Mouse (Mus musculus) MEL (cell line): ENCODE data around the gene Gm340. TPM values are rescaled to one million over a fixed set of nuclear protein-coding genes. Genes with fewer than 3 reads are reported as not detected.

Experiments used
- DNase-seq: peaks from one replicate; pipeline ENCODE4 v3.0.0; 2011; ENCODE audit warnings: low read depth, low spot score
- H3K27ac ChIP-seq: 2 replicates; pipeline ENCODE4 v1.5.1; 2012; ENCODE audit warnings: low read depth, mild to moderate bottlenecking, control low read depth, low read length, moderate library complexity; ENCODE audit not compliant: control insufficient read depth
- H3K27me3 ChIP-seq, 2 experiments: fragments of 150-350 bp in 1 of 2; sonication (generic) in 1 of 2; 2 replicates each; pipeline ENCODE4 v1.6.1; 2012; ENCODE audit warnings: low read length in 2 of 2, mild to moderate bottlenecking in 2 of 2, improper control_type of control experiment in 1 of 2, moderate library complexity in 1 of 2; ENCODE audit not compliant: insufficient read depth in 2 of 2, control insufficient read depth in 1 of 2
- H3K36me3 ChIP-seq, 2 experiments: 2 replicates each; pipeline ENCODE4 v1.6.1; 2012 to 2014; ENCODE audit warnings: low read length in 2 of 2, improper control_type of control experiment in 1 of 2, inconsistent platforms in 1 of 2, mild to moderate bottlenecking in 1 of 2; ENCODE audit not compliant: insufficient read depth in 2 of 2, control insufficient read depth in 1 of 2
- H3K4me1 ChIP-seq, 2 experiments: fragments of 150-350 bp in 1 of 2; sonication (generic) in 1 of 2; 2 replicates each; pipeline ENCODE4 v1.6.1; 2012; ENCODE audit warnings: low read length in 2 of 2, improper control_type of control experiment in 1 of 2, mild to moderate bottlenecking in 1 of 2; ENCODE audit not compliant: insufficient read depth in 2 of 2, control insufficient read depth in 1 of 2
- H3K4me3 ChIP-seq, 2 experiments: fragments of 150-350 bp in 1 of 2; sonication (generic) in 1 of 2; 2 replicates each; pipeline ENCODE4 v1.5.1; 2012; ENCODE audit warnings: low read depth in 2 of 2, low read length in 2 of 2, mild to moderate bottlenecking in 2 of 2, moderate library complexity in 2 of 2, control low read depth in 1 of 2, improper control_type of control experiment in 1 of 2; ENCODE audit not compliant: control insufficient read depth in 1 of 2, insufficient read depth in 1 of 2
- H3K79me2 ChIP-seq: 2 replicates; pipeline ENCODE4 v1.6.1; 2012; ENCODE audit warnings: mild to moderate bottlenecking, low read length, moderate library complexity; ENCODE audit not compliant: control insufficient read depth, poor library complexity, insufficient read depth
- H3K9ac ChIP-seq: 2 replicates; pipeline ENCODE4 v1.6.1; 2012; ENCODE audit warnings: low read depth, mild to moderate bottlenecking, control low read depth, low read length, moderate library complexity; ENCODE audit not compliant: control insufficient read depth, poor library complexity, severe bottlenecking
- H3K9me3 ChIP-seq: fragments of 150-350 bp; sonication (generic); replicated peaks from 2 replicates; pipeline ENCODE4 v1.6.1; 2012; ENCODE audit warnings: mild to moderate bottlenecking, low read length, improper control_type of control experiment, moderate library complexity; ENCODE audit not compliant: insufficient read depth
- CHD1 ChIP-seq: IDR thresholded peaks from 2 replicates; pipeline ENCODE4 v1.6.1; 2012; ENCODE audit warnings: low read depth, mild to moderate bottlenecking, inconsistent platforms, low read length, improper control_type of control experiment
- CTCF ChIP-seq, 3 experiments: IDR thresholded peaks in 2 of 3; conservative IDR thresholded peaks in 1 of 3; 2 replicates each; pipeline ENCODE4 v1.5.1; 2011 to 2012; ENCODE audit warnings: low read length in 3 of 3, low read depth in 2 of 3, mild to moderate bottlenecking in 2 of 3, improper control_type of control experiment in 1 of 3, inconsistent platforms in 1 of 3, mixed read lengths in 1 of 3, moderate library complexity in 1 of 3; ENCODE audit not compliant: control insufficient read depth in 1 of 3, insufficient read depth in 1 of 3, poor library complexity in 1 of 3, severe bottlenecking in 1 of 3
- ELF1 ChIP-seq: IDR thresholded peaks from 2 replicates; pipeline ENCODE4 v1.6.1; 2014; ENCODE audit warnings: low read depth, mild to moderate bottlenecking, inconsistent platforms, low read length, improper control_type of control experiment, moderate library complexity
- EP300 ChIP-seq, 2 experiments: IDR thresholded peaks; 2 replicates each; pipeline ENCODE4 v1.6.1; 2011; ENCODE audit warnings: improper control_type of control experiment in 2 of 2, low read length in 2 of 2, low read depth in 1 of 2, mild to moderate bottlenecking in 1 of 2
- ETS1 ChIP-seq: IDR thresholded peaks from 2 replicates; pipeline ENCODE4 v1.6.1; 2012; ENCODE audit warnings: low read depth, mild to moderate bottlenecking, inconsistent platforms, low read length, improper control_type of control experiment, moderate library complexity
- GABPA ChIP-seq: IDR thresholded peaks from 2 replicates; pipeline ENCODE4 v1.6.1; 2012; ENCODE audit warnings: low read depth, mild to moderate bottlenecking, inconsistent platforms, low read length, improper control_type of control experiment, moderate library complexity
- GATA1 ChIP-seq: IDR thresholded peaks from 2 replicates; pipeline ENCODE4 v1.6.1; 2011; ENCODE audit warnings: low read depth, low read length, improper control_type of control experiment
- HCFC1 ChIP-seq: IDR thresholded peaks from 2 replicates; pipeline ENCODE4 v1.6.1; 2012; ENCODE audit warnings: low read depth, mild to moderate bottlenecking, inconsistent platforms, low read length, improper control_type of control experiment, moderate library complexity
- KAT2A ChIP-seq: conservative IDR thresholded peaks from 2 replicates; pipeline ENCODE4 v1.6.1; 2012; ENCODE audit warnings: low read depth, low read length, improper control_type of control experiment, inconsistent platforms
- MAFK ChIP-seq: IDR thresholded peaks from 2 replicates; pipeline ENCODE4 v1.6.1; 2011; ENCODE audit warnings: low read depth, mild to moderate bottlenecking, low read length, improper control_type of control experiment, borderline replicate concordance
- MEF2A ChIP-seq: IDR thresholded peaks from 2 replicates; pipeline ENCODE4 v1.6.1; 2014; ENCODE audit warnings: low read depth, mild to moderate bottlenecking, inconsistent platforms, low read length, improper control_type of control experiment; ENCODE audit not compliant: poor library complexity, insufficient replicate concordance, severe bottlenecking; ENCODE audit errors: extremely low read depth
- MXI1 ChIP-seq: IDR thresholded peaks from 2 replicates; pipeline ENCODE4 v1.6.1; 2011; ENCODE audit warnings: mild to moderate bottlenecking, low read depth, low read length, improper control_type of control experiment
- MYB ChIP-seq: IDR thresholded peaks from 2 replicates; pipeline ENCODE4 v1.6.1; 2011; ENCODE audit warnings: mild to moderate bottlenecking, low read depth, low read length, improper control_type of control experiment
- MYC ChIP-seq: IDR thresholded peaks from 2 replicates; pipeline ENCODE4 v1.6.1; 2011; ENCODE audit warnings: low read depth, mild to moderate bottlenecking, low read length, improper control_type of control experiment, moderate library complexity
- NELFE ChIP-seq: IDR thresholded peaks from 2 replicates; pipeline ENCODE4 v1.6.1; 2011; ENCODE audit warnings: low read depth, low read length, improper control_type of control experiment
- POLR2A ChIP-seq, 2 experiments: IDR thresholded peaks; 2 replicates each; pipeline ENCODE4 v1.6.1; 2011 to 2012; ENCODE audit warnings: low read length in 2 of 2, mild to moderate bottlenecking in 2 of 2, control low read depth in 1 of 2, improper control_type of control experiment in 1 of 2, low read depth in 1 of 2, moderate library complexity in 1 of 2; ENCODE audit not compliant: control insufficient read depth in 1 of 2, insufficient read depth in 1 of 2, poor library complexity in 1 of 2
- POLR2AphosphoS2 ChIP-seq: IDR thresholded peaks from 2 replicates; pipeline ENCODE4 v1.6.1; 2011; ENCODE audit warnings: low read length, improper control_type of control experiment
- POLR2AphosphoS5 ChIP-seq: IDR thresholded peaks from 2 replicates; pipeline ENCODE4 v1.6.1; 2012; ENCODE audit warnings: low read depth, borderline replicate concordance, mild to moderate bottlenecking, inconsistent platforms, low read length, moderate library complexity, mixed read lengths
- SIN3A ChIP-seq: IDR thresholded peaks from 2 replicates; pipeline ENCODE4 v1.6.1; 2012; ENCODE audit warnings: low read length, improper control_type of control experiment, inconsistent platforms
- SMC3 ChIP-seq: IDR thresholded peaks from 2 replicates; pipeline ENCODE4 v1.6.1; 2011; ENCODE audit warnings: low read depth, low read length, improper control_type of control experiment
- TAL1 ChIP-seq: IDR thresholded peaks from 2 replicates; pipeline ENCODE4 v1.6.1; 2012; ENCODE audit warnings: mild to moderate bottlenecking, inconsistent platforms, low read length, moderate library complexity, mixed read lengths
- TBP ChIP-seq: IDR thresholded peaks from 2 replicates; pipeline ENCODE4 v1.8.0; 2011; ENCODE audit warnings: low read depth, low read length, improper control_type of control experiment
- UBTF ChIP-seq: IDR thresholded peaks from 2 replicates; pipeline ENCODE4 v1.6.1; 2012; ENCODE audit warnings: low read depth, mild to moderate bottlenecking, inconsistent platforms, low read length, improper control_type of control experiment, moderate library complexity, borderline replicate concordance; ENCODE audit not compliant: insufficient read depth
- USF1 ChIP-seq: IDR thresholded peaks from 2 replicates; pipeline ENCODE4 v1.6.1; 2014; ENCODE audit warnings: low read depth, mild to moderate bottlenecking, inconsistent platforms, low read length, improper control_type of control experiment, moderate library complexity
- USF2 ChIP-seq, 2 experiments: IDR thresholded peaks; 2 replicates each; pipeline ENCODE4 v1.6.1; 2011 to 2012; ENCODE audit warnings: improper control_type of control experiment in 2 of 2, low read length in 2 of 2, borderline replicate concordance in 1 of 2, inconsistent platforms in 1 of 2, low read depth in 1 of 2, mild to moderate bottlenecking in 1 of 2; ENCODE audit not compliant: insufficient read depth in 1 of 2
- ZC3H11A ChIP-seq: IDR thresholded peaks from 2 replicates; pipeline ENCODE4 v1.6.1; 2012; ENCODE audit warnings: low read depth, mild to moderate bottlenecking, inconsistent platforms, low read length, improper control_type of control experiment
- ZMIZ1 ChIP-seq: IDR thresholded peaks from 2 replicates; pipeline ENCODE4 v1.6.1; 2012; ENCODE audit warnings: low read depth, mild to moderate bottlenecking, inconsistent platforms, low read length, improper control_type of control experiment, moderate library complexity
- ZNF384 ChIP-seq: IDR thresholded peaks from 2 replicates; pipeline ENCODE4 v1.6.1; 2012; ENCODE audit warnings: low read depth, mild to moderate bottlenecking, inconsistent platforms, low read length, improper control_type of control experiment
- polyA plus RNA-seq, 2 experiments: library from polyadenylated mRNA; stranded (reverse) in 1 of 2; unstranded in 1 of 2; fragments of >175 nt in 1 of 2; fragments of >200 nt in 1 of 2; gene quantifications; 2 replicates each; pipeline versions ENCODE4 v1.2.1 to v1.2.4; 2012; ENCODE audit warnings: low replicate concordance in 2 of 2, low read depth in 1 of 2; ENCODE audit not compliant: insufficient read length in 2 of 2, insufficient read depth in 1 of 2, missing spikeins in 1 of 2
- total RNA-seq: library from RNA; depleted of rRNA; stranded (reverse); fragments of 300-350 nt; gene quantifications from 2 replicates; pipeline ENCODE4 v1.2.3, GENCODE M21; 2012

The Gm340 gene
- total and polyA plus RNA-seq, 3 experiments: 11.0 to 38.9 (median 17.4) TPM

DNA sequence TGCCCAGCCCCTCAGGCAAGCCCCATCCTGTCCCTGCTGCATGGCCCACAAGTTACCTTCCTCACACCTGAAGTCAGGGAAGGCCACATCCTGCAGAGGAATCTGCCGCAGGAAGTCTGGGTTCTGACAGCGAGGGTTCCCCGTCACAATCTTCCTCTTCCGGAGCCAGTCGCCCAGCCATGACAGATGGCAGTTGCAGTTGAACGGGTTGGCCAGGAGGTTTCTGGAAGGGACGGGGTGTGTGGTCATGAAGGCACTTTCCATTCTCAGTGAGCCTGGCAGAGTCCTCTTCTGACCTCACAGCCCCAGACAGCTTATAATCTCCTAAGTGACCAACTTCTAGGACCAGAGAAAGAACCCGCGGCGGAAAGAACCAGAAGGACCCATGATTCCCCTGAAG is 51.9 kb downstream of the Gm340 start:
- DNase-seq: no peak
- H3K9ac ChIP-seq: no peak overlapping the region
- no peaks in the 10 kb centered on the region for H3K36me3 ChIP-seq
- TF ChIP-seq TAL1 (no peak), UBTF (no peak), USF1 (no peak), ZMIZ1 (no peak), MEF2A (no peak), KAT2A (no peak), POLR2A (IDR thresholded peaks at IDR 0.05; ENCODE audit: control insufficient read depth in 1 of 2, insufficient read depth in 1 of 2, low read depth in 1 of 2, low read length in 2 of 2, poor library complexity in 1 of 2) (no peak), TBP (no peak), ETS1 (no peak), MXI1 (no peak), MAFK (no peak), ELF1 (no peak)
- 0 out of 4 replicates have a peak, but pooled peaks cover 0 to 3% of the 10 kb centered on the region in 2 experiments for H3K4me1 ChIP-seq
- H3K27ac ChIP-seq: no peak overlapping the region
- H3K9me3 ChIP-seq: no peaks in the 10 kb centered on the region
- no peak overlapping the region for H3K4me3 ChIP-seq
- no peaks in the 10 kb centered on the region for H3K79me2 ChIP-seq
- peaks cover 0 to 1% of the 10 kb centered on the region in 2 experiments; a peak in 2 of 4 replicates for H3K27me3 ChIP-seq

DNA sequence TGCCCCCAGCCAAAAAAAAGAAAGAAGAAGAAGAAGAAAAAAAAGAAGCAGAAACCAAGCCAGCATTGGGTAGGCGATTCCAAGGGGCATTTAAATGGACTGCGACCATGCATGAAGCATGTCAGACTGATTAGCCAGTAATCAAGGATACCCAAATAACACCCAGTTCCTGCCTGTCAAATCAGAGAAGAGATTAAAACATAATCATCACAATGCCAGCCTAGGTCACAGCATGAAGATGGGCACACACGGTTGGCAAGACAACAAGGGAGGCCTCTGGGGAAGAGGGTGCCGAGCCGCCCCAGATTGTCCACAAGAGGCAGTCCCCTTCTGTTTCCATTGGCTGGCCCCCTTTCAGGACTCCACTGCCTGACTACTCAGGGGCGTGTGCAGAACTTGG is 52.8 kb downstream of the Gm340 start:
- Histone ChIP-seq H3K36me3 (no peaks in the 10 kb centered on the region), H3K27ac (no peak overlapping the region), H3K79me2 (no peaks in the 10 kb centered on the region), H3K4me3 (no peak overlapping the region), H3K27me3 (peaks cover 0 to 1% of the 10 kb centered on the region in 2 experiments; a peak in 2 of 4 replicates), H3K9ac (no peak overlapping the region), H3K4me1 (0 out of 4 replicates have a peak, but pooled peaks cover 0 to 3% of the 10 kb centered on the region in 2 experiments), H3K9me3 (no peaks in the 10 kb centered on the region)
- no peak for TF ChIP-seq POLR2A (IDR thresholded peaks at IDR 0.05; ENCODE audit: control insufficient read depth in 1 of 2, insufficient read depth in 1 of 2, low read depth in 1 of 2, low read length in 2 of 2, poor library complexity in 1 of 2)
- no peak for TF ChIP-seq NELFE
- TF ChIP-seq MYB: no peak
- TF ChIP-seq EP300 (IDR thresholded peaks at IDR 0.05; ENCODE audit: low read depth in 1 of 2, low read length in 2 of 2): no peak
- no peak for TF ChIP-seq UBTF
- TF ChIP-seq SMC3: no peak
- TF ChIP-seq GABPA: no peak
- no peak for TF ChIP-seq CTCF (IDR thresholded peaks at IDR 0.05 in 2 of 3, conservative IDR thresholded peaks at IDR 0.05 in 1 of 3; ENCODE audit: control insufficient read depth in 1 of 3, insufficient read depth in 1 of 3, low read depth in 2 of 3, low read length in 3 of 3, poor library complexity in 1 of 3, severe bottlenecking in 1 of 3)
- no peak for TF ChIP-seq CHD1
- no peak for TF ChIP-seq KAT2A
- TF ChIP-seq SIN3A: no peak
- no peak for TF ChIP-seq ZC3H11A
- TF ChIP-seq POLR2AphosphoS2: no peak
- no peak for TF ChIP-seq HCFC1
- TF ChIP-seq MYC: no peak
- TF ChIP-seq USF2 (IDR thresholded peaks at IDR 0.05; ENCODE audit: borderline replicate concordance in 1 of 2, insufficient read depth in 1 of 2, low read depth in 1 of 2, low read length in 2 of 2): no peak
- TF ChIP-seq POLR2AphosphoS5: no peak
- no peak for TF ChIP-seq TBP
- no peak for TF ChIP-seq ZNF384
- TF ChIP-seq GATA1: no peak
- no peak for DNase-seq
